Mouse (Mus musculus) gastrocnemius, postnatal 36 days (tissue): ENCODE measurements around the gene Gli1. TPM values are rescaled to one million over a fixed set of nuclear protein-coding genes. Genes with fewer than 3 reads are reported as not detected.
A peak's percentile ranks its signal among the peaks of the same experiment; 100 is the strongest.

Experiments
- DNase-seq, 2 experiments: peaks; one replicate each; pipeline ENCODE4 v3.0.0; 2022
- intact Hi-C: fragments of 180-260 bp; cut with DNase I; formaldehyde crosslinking; loops from one replicate; pipeline ENCODE4 v1.15.1; 2025
- total RNA-seq, 2 experiments: library from RNA; stranded (reverse); gene quantifications; 2 replicates each; pipeline ENCODE4 v1.2.3; 2021

The Gli1 gene
- total RNA-seq, 2 experiments from 2014 or later: 1.0 to 1.5 TPM

DNA sequence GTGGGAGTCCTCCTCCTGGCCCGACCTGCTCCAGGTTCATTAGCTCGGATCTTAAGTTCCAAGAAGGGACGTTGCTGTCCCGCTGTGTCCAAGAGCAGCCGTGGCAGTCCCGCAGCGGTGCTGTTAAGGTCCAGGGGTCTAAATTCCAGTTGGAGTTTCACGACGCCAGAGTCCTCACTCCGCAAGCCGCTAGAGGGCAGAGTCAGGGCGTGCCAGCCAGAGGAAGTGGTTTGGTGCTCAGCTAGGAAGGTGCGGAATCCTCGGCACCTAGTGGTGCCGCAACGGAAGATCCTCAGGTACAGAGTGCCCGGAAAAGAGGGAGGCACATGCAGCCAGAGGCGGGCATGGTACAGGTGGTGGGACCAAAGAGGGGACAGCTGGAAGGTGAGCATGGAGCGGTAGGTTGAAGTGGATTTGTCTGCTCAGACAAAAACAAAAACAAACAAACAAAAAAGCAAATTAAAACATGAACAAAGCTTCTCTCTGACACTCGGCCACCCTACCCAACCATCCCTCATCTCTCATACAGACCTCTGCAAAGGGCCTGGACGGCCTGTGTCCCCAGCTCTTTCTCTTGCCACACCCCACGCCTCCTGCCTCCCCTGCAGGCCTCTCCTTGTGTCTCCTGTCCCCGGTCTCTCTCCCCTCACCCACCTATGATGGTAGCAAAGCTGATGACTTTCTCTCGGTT lies 9.0 kb upstream of the Gli1 start:
- intact Hi-C loops: loop anchor here (2.0 kb wide), 1 partner anchor 104 kb away; no protein-coding TSS in a partner anchor
- peak in 1 of 2 experiments; percentile 50 for DNase-seq

DNA sequence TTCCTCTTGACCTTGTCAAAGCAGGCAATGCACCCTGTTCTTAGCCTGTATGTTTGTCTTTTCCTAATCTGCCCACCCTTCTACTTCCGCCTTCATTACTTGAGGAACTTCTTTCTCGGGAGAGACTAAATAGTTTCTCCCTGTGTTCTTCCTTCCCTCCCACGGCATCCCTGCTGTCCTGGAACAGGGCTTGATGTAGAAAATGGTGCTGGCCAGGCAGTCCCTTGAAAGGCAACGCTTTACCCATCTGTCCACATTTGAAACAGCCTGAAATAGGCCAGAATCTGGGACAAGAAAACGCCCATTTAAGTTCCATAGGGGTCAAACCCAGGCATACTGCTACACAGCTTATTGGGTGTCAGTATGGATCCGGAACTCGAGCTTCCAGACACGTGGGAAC lies 8.0 kb upstream of the Gli1 start:
- intact Hi-C loops: loop anchor here (2.0 kb wide), 1 partner anchor 105 kb away; no protein-coding TSS in a partner anchor
- no peak for DNase-seq

DNA sequence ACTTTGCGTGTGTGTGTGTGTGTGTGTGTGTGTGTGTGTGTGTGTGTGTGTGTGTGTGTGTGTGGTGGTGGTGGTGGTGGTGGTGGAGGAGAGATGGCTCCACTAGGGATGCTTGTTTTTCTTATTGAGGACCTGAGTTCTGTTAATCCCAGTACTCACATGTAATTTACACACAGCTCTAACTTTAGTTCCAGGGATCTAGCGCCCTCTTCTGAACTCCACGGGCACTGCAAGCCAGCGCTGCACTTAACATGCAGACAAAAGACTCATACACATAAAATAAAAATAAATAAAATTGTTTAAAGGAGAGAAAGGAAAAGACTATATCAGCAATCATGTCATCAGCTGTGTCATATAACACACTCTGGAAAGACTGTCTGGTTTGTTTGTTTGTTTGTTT lies 7.2 kb upstream of the Gli1 start:
- DNase-seq: no peak
- intact Hi-C loops: no loop called here

DNA sequence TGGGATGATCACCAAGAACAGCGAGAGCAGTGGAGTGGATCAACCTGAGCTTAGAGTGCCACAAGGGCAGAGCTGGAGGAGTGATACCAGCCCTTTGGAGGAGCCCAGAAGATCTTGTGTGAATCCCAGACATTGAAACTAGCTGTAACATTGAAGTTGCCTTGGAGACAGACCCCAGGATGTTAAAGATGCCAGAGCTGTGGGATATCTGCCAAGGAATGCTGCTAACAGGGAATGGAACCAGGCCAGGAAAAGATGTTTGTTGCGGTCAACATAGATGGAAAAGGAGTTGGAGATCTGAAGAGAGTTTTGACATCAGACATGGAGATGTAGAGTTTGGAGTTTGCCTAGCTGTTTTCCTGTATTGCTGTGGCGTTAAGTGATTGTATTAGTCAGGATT lies 4.4 kb upstream of the Gli1 start:
- intact Hi-C loops: no loop called here

DNA sequence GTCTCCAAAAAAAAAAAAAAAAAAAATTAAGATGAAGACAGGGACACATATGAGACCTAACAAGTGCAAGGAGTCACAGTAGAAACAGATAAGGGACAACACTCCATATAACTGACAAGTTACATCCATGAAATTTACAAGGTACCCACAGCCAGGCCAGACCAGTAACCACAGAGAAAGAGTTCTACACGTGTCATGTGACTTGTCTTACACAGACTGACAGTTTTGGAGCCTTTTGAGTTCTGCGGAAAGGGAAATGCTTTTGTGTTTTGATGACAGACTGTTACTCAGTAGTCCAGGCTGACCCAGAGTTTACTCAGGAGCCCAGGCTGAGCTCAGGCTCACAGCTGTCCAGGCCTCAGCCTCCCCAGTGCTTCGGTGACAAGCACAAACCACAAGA lies 1.3 kb upstream of the Gli1 start:
- intact Hi-C loops: loop anchor here (5.0 kb wide), 1 partner anchor 166 kb away; no protein-coding TSS in a partner anchor

More for the DNA sequence above, 4.4 kb upstream of the Gli1 start:
- DNase-seq: no peak

DNA sequence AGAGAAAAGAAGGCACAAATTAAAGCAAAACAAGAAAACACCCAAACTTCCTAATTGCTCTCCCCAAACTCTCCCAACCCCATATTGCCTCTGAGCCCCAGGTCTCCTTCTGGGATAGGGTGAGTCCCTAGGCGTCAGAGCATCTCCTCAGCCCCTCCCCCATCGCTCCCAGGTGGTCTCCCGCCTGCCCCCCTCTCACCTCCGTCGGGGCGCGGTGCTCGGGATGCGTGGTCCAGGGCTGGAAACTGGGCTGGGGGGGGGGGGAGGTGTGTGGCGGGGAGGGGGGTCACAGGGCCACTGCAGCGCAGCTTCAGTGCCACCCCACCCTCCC lies 449 bp downstream of the Gli1 start:
- intact Hi-C loops: loop anchor here (5.0 kb wide), 1 partner anchor 164 kb away; no protein-coding TSS in a partner anchor
- no peak for DNase-seq

More for the DNA sequence above, 1.3 kb upstream of the Gli1 start:
- no peak for DNase-seq

DNA sequence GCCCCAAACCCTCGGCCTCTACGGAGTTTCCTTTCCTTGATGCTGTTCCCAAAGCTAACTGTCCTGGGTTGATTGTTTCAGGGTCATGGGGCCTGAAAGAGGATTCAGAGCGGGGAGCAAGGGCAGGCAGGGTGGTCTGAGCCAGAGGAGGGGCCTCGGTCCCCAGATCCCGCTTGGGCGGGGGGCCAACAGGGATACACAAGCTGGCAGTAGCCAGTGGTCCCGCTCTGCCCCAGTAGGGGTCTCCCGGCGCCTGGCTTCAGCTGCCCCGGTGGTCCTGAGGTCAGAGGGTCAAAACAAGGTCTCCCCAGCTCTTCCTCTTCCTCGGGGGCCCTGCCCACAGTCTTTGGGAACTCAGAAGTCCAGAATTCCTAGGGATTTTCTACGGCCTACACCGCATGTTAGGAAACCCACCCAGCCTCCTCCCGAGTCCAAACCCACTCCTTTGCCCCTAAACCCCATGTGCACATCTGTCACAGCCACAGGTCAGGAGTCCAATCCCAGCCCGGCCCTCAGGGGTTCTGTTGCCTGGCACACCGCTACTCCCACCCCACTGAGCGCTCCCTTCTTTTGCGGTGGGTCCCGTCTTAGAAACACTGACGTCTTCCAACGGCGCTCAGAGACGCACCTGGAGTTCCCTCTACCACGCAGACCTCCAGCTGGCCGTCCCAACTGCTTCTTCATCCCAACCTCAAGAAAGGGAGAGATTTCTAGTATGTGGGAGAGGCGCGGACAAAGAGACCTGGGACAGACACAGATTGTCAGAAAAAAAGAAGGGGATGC lies 1.0 kb downstream of the Gli1 start:
- intact Hi-C loops: loop anchor here (5.0 kb wide), 1 partner anchor 163 kb away; no protein-coding TSS in a partner anchor
- DNase-seq: no peak

DNA sequence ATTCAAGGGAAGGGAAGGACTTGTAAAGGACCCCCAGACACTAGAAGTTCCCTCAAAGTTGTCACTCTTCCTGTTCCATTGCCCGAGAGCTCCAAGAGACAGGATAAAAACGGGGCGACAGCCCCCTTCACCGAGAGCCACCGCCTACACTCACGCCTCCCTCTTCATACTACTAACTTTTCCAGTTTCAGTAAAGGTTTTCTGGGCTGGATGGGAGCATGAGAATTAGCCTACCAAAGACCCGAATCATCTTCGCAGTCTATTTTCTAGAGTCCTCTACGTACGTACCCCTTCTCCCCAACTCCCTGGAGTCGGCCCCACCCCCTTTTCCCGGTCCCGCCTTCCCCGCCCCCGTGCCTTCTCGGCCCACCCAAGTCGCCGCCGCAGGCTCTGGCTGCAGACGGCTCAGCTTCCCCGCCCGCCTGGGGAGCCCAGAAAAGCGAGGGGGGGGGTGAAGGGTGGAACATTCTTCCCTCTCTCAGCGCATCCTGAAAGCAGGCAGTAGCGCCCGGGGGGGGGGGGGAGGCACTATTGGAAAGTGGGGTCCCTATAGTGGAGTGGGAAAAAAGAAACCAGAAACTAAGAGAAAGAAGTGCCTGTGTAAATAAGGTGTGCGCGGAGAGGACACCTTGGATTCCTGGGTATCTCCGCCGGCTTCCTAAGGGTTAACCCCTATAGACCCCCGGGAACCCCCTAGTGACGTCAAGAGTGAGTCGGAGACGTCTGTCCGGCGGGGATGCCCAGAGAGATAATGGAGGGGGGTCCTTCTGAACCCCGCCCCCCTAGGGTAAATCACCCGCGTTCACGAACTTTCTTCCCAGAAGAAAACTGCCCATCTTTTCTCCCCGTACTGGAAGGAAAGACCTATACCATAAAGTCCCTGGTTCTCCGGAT lies 1.8 kb downstream of the Gli1 start:
- intact Hi-C loops: loop anchor here (5.0 kb wide), 1 partner anchor 163 kb away; no protein-coding TSS in a partner anchor
- peak in 1 of 2 experiments; percentile 65 for DNase-seq

DNA sequence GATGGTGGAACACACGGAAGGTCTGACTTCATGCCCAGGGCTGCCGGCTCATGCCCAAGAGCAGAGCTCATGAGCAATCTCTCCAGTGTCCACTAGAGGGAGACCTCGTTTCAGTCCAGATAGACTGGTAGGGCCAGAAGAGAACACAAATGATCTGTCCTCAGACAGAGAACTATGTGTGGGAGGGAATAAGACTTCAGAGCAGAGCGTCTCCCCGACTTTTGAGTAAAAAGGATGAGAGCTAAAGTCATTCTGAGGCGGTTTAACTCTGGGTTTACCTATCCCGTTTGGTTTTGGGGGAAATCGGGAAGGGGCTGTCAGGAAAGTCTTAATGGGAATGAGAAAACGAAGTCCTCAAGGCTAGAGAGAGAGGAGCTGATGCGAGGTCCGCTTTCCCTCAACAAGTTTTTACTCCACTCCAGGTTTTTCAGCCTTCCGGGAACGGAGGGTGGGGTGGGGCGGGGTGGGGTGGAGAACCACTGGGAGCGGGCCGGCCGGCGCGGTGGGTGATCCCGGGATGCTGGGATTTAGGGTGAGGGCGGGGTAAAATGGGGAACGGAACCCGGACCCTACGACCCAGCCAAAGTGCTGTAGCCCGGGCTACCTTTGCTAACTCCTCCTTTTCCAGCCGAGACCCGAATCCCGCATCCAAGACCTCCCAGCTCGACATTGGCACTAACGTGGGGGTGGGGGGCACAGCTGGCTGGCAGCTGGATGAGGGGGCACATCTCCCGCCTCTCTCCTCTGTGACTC lies 2.7 kb downstream of the Gli1 start:
- intact Hi-C loops: no loop called here
- DNase-seq: peak; percentile 57 to 83

DNA sequence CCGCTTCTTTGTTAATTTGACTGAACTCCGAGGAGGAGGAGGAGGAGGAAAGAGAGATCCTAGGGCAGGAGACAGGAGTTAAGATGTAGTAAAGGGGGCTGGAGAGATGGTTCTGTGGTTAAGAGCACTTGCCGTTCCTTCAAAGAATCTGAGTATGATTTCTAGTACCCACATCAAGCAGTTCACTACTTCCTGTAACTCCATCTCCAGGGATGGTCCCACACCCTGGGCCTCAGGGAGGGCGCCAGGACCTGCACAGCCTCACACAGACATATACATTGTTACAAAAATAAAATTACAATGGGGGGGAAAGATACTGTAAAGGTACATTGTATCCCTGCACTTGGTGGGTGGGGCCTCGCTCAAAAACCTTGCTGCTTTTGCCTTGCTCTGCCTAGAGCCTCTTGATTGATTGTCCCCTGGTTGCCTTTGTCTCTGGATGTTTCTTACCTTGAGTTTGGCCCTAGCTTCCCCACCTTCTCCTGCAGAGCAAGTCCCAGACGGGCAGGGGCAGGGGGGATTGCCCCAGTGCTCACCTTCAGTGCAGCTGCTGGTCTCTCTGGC lies 4.2 kb downstream of the Gli1 start:
- DNase-seq: no peak
- intact Hi-C loops: no loop called here

DNA sequence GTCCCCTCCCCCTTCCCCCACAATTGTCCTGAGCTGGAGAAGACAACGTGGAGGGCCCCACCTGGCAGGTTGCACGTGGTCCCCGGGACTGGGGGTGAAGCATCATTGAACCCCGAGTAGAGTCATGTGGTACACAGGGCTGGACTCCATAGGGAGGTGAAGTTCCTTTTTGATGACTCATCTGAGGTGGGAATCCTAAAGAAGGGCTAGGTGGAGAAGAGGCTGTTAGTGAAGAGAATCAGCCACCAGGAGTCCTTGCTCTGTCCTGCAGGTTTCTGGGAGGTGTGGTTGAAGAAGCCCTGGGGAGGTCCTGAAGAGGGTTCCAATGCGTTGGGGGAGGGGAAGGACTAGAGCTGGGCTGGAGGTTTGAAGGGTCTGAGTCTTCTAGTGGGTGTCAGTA lies 4.8 kb downstream of the Gli1 start:
- no peak for DNase-seq
- intact Hi-C loops: no loop called here

DNA sequence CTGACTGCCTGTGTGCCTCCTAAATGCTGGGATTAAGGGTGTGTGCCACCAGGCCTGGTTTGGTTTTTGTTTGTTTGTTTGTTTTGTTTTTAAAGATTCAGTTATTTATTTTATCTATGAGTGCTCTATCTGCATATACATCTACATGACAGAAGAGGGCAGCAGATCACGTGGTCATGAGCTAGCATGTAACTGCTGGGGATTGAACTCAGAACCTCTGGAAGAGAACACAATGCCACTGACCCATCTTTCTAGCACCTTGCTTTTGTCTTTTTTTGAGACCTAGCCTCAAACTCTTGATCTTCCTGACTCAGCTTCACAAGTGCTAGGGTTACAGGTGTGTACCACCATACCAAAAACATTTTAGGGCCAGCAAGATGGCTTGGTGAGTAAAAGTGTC lies 6.5 kb downstream of the Gli1 start:
- intact Hi-C loops: no loop called here
- no peak for DNase-seq

DNA sequence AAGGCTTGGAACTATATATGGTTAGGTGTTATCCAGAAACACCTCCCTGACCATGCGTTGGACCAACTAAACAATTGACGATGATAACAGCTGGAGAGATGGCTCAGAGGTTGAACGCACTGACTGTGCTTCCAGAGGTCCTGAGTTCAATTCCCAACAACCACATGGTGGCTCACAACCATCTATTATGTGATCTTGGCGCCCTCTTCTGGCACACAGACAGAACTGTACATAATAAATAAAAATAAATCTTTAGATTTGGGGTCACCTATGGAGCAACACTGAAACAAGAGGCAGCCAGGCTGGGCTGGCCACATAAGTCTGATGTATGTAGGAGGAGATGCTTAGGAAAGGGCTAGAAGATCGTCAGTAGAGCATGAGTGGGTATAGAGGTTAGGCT lies 8.6 kb downstream of the Gli1 start:
- no peak for DNase-seq
- intact Hi-C loops: no loop called here

DNA sequence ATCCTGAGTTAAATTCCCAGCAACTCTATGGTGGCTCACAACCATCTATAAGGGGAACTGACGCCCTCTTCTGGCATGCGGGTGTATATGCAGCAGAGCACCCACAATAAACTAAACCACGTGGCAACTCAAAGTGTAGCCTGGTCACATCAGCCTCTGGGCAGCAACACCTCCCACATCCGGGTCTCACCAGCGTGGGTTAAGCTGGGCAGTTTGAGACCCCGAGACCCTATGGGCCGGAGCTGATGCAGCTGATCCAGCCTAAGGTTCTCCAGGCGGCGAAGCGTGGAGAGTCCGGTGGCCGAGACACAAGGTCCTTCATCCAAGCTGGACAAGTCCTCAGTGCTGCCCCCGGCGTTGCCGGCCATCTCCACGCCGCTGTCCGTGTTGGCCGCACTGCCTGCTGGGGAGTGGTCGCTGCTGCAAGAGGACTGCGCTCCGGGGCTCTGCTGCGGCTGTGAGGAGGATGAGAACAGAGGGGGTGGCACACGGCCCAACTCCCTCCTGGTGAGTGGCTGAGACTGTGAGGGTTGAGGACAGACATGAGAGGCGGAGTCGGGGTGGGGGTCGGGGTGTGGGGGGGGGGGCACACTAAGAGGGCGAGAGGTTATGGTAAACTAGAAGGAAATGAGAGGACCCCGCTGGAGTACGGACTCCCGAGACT lies 9.4 kb downstream of the Gli1 start:
- no peak for DNase-seq
- intact Hi-C loops: no loop called here

DNA sequence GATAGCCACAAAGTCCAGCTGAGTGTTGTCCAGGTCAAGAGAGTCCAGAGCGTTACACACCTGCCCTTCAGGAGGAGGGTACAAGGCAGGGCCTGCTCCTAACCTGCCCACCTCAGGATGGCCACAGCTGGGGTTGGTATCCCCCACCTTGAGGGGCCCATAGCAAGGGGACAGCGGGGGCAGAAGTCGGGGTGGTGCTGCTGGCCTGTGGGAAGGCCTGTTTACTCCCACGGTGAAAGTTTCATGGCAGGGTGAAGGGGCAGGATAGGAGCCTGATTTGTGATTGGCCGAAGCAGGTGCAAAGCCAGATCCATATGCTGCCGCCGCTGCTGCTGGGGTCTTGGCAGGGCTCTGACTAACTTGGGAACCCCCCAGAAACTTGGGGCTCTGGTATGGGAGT lies 11.6 kb downstream of the Gli1 start:
- intact Hi-C loops: no loop called here
- DNase-seq: no peak

DNA sequence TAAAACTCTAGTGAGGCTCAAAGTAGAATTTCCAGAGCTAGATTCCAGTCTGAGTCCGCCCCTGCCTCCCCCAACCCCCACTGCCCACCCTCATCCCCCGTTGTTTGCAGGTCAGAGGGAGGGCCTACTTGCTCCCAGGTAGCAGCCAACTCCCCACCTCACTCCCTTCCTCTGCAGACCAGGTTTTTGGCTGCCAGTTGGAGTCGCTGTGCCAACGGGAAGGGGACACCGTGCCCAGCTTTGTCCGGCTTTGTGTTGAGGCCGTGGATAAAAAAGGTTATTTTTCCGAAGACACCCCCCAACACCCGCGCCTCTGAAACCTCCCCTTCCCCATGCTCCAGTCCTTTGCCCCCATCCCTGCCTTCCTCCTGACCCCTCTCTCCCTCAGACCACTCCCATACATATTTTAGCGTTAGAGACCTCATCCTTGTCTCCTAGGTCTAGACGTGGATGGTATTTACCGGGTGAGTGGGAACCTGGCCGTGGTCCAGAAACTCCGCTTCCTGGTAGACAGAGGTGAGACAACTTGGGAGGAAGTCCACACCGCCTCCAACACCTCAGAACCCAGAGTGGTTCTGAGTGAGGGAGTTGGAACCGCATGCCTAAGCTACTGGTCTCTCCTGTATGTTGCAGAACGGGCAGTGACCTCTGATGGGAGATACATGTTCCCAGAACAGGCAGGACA lies 14.2 kb downstream of the Gli1 start:
- intact Hi-C loops: no loop called here
- no peak for DNase-seq

DNA sequence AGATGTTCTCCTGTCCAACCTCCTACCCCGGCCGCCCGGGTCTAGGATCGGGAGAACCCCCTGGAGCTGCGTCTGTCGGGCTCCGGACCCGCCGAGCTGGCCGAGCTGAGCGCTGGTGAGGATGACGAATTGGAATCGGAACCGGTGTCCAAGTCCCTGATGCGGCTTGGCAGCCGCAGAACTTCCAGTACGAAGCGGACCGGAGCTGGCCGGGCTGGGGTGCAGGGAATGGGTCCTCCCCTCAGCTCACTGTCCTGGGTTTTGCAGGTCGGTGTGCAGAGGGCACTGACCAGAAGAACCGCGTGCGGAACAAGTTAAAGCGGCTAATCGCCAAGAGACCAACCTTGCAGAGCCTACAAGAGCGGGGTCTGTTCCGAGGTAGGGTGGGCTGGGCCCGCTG lies 14.9 kb downstream of the Gli1 start:
- intact Hi-C loops: no loop called here
- DNase-seq: no peak

DNA sequence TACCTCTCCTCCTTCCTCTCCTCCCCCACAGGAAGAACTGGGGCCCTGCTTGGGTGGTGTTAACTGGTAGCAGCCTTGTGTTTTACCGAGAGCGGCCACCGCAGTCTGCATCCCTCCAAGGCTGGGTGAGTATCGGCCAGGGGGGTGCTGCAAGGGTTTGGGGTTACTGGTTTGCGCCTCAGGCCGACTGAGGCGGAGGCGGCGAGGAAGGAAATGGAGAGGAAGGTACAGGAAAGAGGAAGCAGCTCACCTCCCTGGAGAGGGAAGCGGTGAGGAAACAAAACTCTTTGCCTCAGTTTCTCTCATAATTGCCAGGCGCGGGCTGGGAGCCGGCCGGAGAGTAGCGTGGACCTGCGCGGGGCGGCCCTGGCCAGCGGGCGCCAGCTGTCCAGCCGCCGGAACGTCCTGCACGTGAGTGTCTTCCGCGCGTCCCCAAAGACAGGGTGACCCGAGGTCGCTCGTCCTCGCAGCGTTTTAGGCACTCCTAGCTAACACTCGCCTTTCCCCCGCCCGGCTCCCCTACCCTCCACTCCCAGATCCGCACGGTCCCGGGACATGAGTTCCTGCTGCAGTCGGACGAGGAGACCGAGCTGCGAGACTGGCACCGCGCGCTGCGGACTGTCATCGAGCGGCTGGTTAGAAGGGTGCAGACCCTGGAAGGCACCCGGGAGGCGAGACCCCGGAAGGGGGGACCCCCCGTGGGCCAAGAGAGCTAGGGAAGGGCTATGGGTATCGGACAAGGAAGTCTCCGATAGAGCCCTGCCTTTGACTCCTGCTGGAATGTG lies 15.6 kb downstream of the Gli1 start:
- no peak for DNase-seq

More for the DNA sequence above, 15.6 kb downstream of the Gli1 start:
- intact Hi-C loops: no loop called here
